Mouse (Mus musculus) lung, postnatal 0 days (tissue): ENCODE measurements around the gene Metap1d.

Source experiments
- CTCF ChIP-seq: IDR thresholded peaks from 2 replicates; pipeline ENCODE4 v1.5.1; 2016; ENCODE audit warnings: antibody characterized with exemption, mild to moderate bottlenecking
- EP300 ChIP-seq: IDR thresholded peaks from 2 replicates; pipeline ENCODE4 v1.6.1; 2016; ENCODE audit warnings: antibody characterized with exemption, mild to moderate bottlenecking, control low read depth

DNA sequence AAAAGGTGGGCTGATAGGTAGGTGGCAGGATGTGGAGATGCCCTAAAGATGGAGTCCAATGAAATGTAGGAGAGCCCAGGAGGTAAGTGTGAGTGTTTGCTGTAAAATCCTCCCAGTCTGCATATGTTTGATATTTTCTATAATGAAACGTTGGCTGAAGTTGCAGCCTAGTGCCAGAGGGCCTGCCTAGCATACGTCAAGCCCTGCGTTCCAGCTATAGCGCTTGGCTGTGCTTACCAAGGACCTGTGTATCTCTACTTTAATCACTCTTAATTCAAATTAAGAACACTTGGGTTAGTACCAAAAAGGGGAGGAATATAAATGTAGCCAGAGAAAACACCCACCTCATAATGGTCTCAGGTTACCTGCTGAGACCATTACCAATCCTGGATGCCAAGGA is 22.7 kb downstream of the Metap1d start:
- TF ChIP-seq CTCF (no peak), EP300 (no peak)
